Comparison of ENCODE assay signal across 7 mouse cellular contexts in genomic region chr13:102957508-102958272, GRCm38 (mm10).
A peak's percentile ranks its signal among the peaks of the same experiment; 100 is the strongest.
DNase-seq lines count a peak whose midpoint lies in the region; ATAC-seq and TF ChIP-seq lines count a peak whose summit lies in the region.

No protein-coding gene starts in this region.

- no peak for TF ChIP-seq RAD21 in CH12.LX (IDR thresholded peaks at IDR 0.05; ENCODE audit: low read depth, low read length)

- TF ChIP-seq EP300 in CH12.LX (IDR thresholded peaks at IDR 0.05; ENCODE audit: low read length) = no peak

- no peaks in the 10 kb centered on the region for H3K9me3 ChIP-seq in CH12.LX (replicated peaks; ENCODE audit: low read length)
- no peaks in the 10 kb centered on the region for H3K9me3 ChIP-seq in forebrain, embryonic 13.5 days (replicated peaks)
- H3K9me3 ChIP-seq in intestine, postnatal 0 days (ENCODE audit: control insufficient read depth) = no peaks in the 10 kb centered on the region
- H3K9me3 ChIP-seq in midbrain, embryonic 10.5 days (replicated peaks) = no peaks in the 10 kb centered on the region

- peak; percentile 87 for ATAC-seq in forebrain, embryonic 13.5 days
- no peak for ATAC-seq in intestine, postnatal 0 days

- no peak for TF ChIP-seq CTCF in CH12.LX (conservative IDR thresholded peaks at IDR 0.05 in 1 of 2, IDR thresholded peaks at IDR 0.05 in 1 of 2; ENCODE audit: low read depth in 2 of 2, low read length in 2 of 2)
- no peak for TF ChIP-seq CTCF in intestine, postnatal 0 days (IDR thresholded peaks at IDR 0.05; ENCODE audit: low read depth)

- no peak overlapping the region for H3K27ac ChIP-seq in CH12.LX (ENCODE audit: insufficient read depth, low read depth)
- peak overlapping the region; percentile 63; the same call in 1 of the 2 replicates for H3K27ac ChIP-seq in forebrain, embryonic 13.5 days
- H3K27ac ChIP-seq in intestine, postnatal 0 days (ENCODE audit: low read depth, low read length) = no peak overlapping the region
- H3K27ac ChIP-seq in midbrain, embryonic 10.5 days (replicated peaks) = peak overlapping the region; percentile 76

- no peak overlapping the region for H3K4me2 ChIP-seq in CH12.LX (ENCODE audit: insufficient read depth, low read depth, poor library complexity, severe bottlenecking)
- H3K4me2 ChIP-seq in forebrain, embryonic 13.5 days = peak overlapping the region; percentile 71
- H3K4me2 ChIP-seq in intestine, postnatal 0 days (replicated peaks; ENCODE audit: low read depth) = peak overlapping the region; percentile 51

- no peaks in the 10 kb centered on the region for H3K27me3 ChIP-seq in CH12.LX (replicated peaks)
- no peaks in the 10 kb centered on the region for H3K27me3 ChIP-seq in forebrain, embryonic 13.5 days
- no peaks in the 10 kb centered on the region for H3K27me3 ChIP-seq in intestine, postnatal 0 days (replicated peaks; ENCODE audit: control insufficient read depth, insufficient read depth, low read length)
- no peaks in the 10 kb centered on the region for H3K27me3 ChIP-seq in midbrain, embryonic 10.5 days (ENCODE audit: low read depth, poor library complexity, severe bottlenecking)

- no peaks in the 10 kb centered on the region for H3K36me3 ChIP-seq in CH12.LX (replicated peaks in 1 of 2; ENCODE audit: control insufficient read depth in 1 of 2, insufficient read depth in 1 of 2, low read length in 1 of 2)
- no peaks in the 10 kb centered on the region for H3K36me3 ChIP-seq in forebrain, embryonic 13.5 days (ENCODE audit: poor library complexity, severe bottlenecking)
- no peaks in the 10 kb centered on the region for H3K36me3 ChIP-seq in intestine, postnatal 0 days (ENCODE audit: control insufficient read depth, insufficient read depth)
- no peaks in the 10 kb centered on the region for H3K36me3 ChIP-seq in midbrain, embryonic 10.5 days

- H3K4me1 ChIP-seq in CH12.LX (ENCODE audit: control insufficient read depth in 1 of 2, insufficient read depth in 2 of 2) = no peaks in the 10 kb centered on the region
- peaks cover 17% of the 10 kb centered on the region for H3K4me1 ChIP-seq in forebrain, embryonic 13.5 days
- no peaks in the 10 kb centered on the region for H3K4me1 ChIP-seq in intestine, postnatal 0 days (replicated peaks; ENCODE audit: control insufficient read depth, insufficient read depth, low read length)
- H3K4me1 ChIP-seq in midbrain, embryonic 10.5 days = peaks cover 21% of the 10 kb centered on the region

- no peak for TF ChIP-seq POLR2A in CH12.LX (IDR thresholded peaks at IDR 0.05; ENCODE audit: low read depth, low read length)

- dilution Hi-C loops in CH12.LX (cut with MboI; ENCODE audit: extremely low pct_ligation_motif_present, extremely low pct_unique_long_range_greater_than_20kb, low sequenced_read_pairs) = no loop called here

- DNase-seq in CH12.LX (ENCODE audit: extremely low read depth) (no peak), NIH3T3 (ENCODE audit: low read depth) (peak; percentile 76)
- peak; percentile 40 for DNase-seq in midbrain, embryonic 10.5 days (ENCODE audit: low spot score)
- DNase-seq in yolk sac, embryonic 10.5 days (ENCODE audit: low spot score) = peak; percentile 19
- DNase-seq in thymus, postnatal 14 days = no peak

- no peak overlapping the region for H3K9ac ChIP-seq in CH12.LX (ENCODE audit: insufficient read depth, low read depth)
- peak overlapping the region; percentile 51 for H3K9ac ChIP-seq in forebrain, embryonic 13.5 days
- H3K9ac ChIP-seq in intestine, postnatal 0 days (ENCODE audit: low read depth, low read length) = no peak overlapping the region

- no peak overlapping the region for H3K4me3 ChIP-seq in CH12.LX (replicated peaks in 1 of 3; ENCODE audit: low read depth in 2 of 3, low read length in 2 of 3, poor library complexity in 1 of 3)
- peak overlapping the region; percentile 35 for H3K4me3 ChIP-seq in forebrain, embryonic 13.5 days
- H3K4me3 ChIP-seq in intestine, postnatal 0 days (ENCODE audit: low read depth, low read length) = peak overlapping the region; percentile 20; the same call in 1 of the 2 replicates
- peak overlapping the region; percentile 45 for H3K4me3 ChIP-seq in midbrain, embryonic 10.5 days

- in situ Hi-C loops in CH12.LX (cut with MboI; ENCODE audit: low pct_ligation_motif_present, low pct_unique_long_range_greater_than_20kb, low sequenced_read_pairs) = no loop called here

- WGBS in forebrain, embryonic 13.5 days = 4% methylated on average over 15 of the region's 15 CpGs
- 11% methylated on average over 15 of the region's 15 CpGs for WGBS in intestine, postnatal 0 days
- WGBS in midbrain, embryonic 10.5 days = 9% methylated on average over 15 of the region's 15 CpGs

- no peaks in the 10 kb centered on the region for H3K79me2 ChIP-seq in CH12.LX (replicated peaks; ENCODE audit: control insufficient read depth, extremely low read depth, insufficient read depth, poor library complexity, severe bottlenecking)

TF ChIP-seq in CH12.LX, 34 proteins besides CTCF, POLR2A, EP300 and RAD21:
- 0 out of 2 replicates have a peak, but pooled peaks have one; percentile 19 for TF ChIP-seq ZNF384 (IDR thresholded peaks at IDR 0.05; ENCODE audit: low read depth, low read length)
- TF ChIP-seq MYC (IDR thresholded peaks at IDR 0.05; ENCODE audit: low read depth, low read length) = no peak
- TF ChIP-seq BHLHE40 (IDR thresholded peaks at IDR 0.05; ENCODE audit: low read depth, low read length) = no peak
- TF ChIP-seq MXI1 (IDR thresholded peaks at IDR 0.05; ENCODE audit: low read depth, low read length) = no peak
- no peak for TF ChIP-seq ETS1 (conservative IDR thresholded peaks at IDR 0.05; ENCODE audit: low read depth, low read length)
- TF ChIP-seq CHD1 (IDR thresholded peaks at IDR 0.05; ENCODE audit: low read depth, low read length) = no peak
- no peak for TF ChIP-seq MEF2A (IDR thresholded peaks at IDR 0.05; ENCODE audit: borderline replicate concordance, low read depth, low read length)

Comparison
In these comparisons a context has a peak if more than half of its experiments do, and no peak if none do; other contexts are left out.
1. DNase-seq: peak in NIH3T3 (single experiment), midbrain, embryonic 10.5 days (single experiment) and yolk sac, embryonic 10.5 days (single experiment); none in CH12.LX (single experiment) and thymus, postnatal 14 days (single experiment).
2. H3K27ac ChIP-seq: peak in forebrain, embryonic 13.5 days (single experiment) and midbrain, embryonic 10.5 days (single experiment); none in CH12.LX (single experiment) and intestine, postnatal 0 days (single experiment).
3. H3K4me3 ChIP-seq: peak in forebrain, embryonic 13.5 days (single experiment), intestine, postnatal 0 days (single experiment) and midbrain, embryonic 10.5 days (single experiment); none in CH12.LX (0 of 3).